Mouse (Mus musculus) neural tube, embryonic 12.5 days (tissue): Measurements from ENCODE around the gene Cacna2d1. TPM values are rescaled to one million over a fixed set of nuclear protein-coding genes. Genes with fewer than 3 reads are reported as not detected.

Source experiments
- ATAC-seq: fragments of 200-750 bp; cut with Nextera tagmentation; 2 replicates; pipeline ENCODE4 v1.8.0; 2017; ENCODE audit warnings: low read depth, mild to moderate bottlenecking, moderate TSS enrichment, moderate library complexity; ENCODE audit not compliant: low FRiP score
- H3K27ac ChIP-seq: fragments of 300-500 bp; sonication (generic); 2 replicates; pipeline ENCODE4 v1.5.1; 2016
- H3K27me3 ChIP-seq: fragments of 300-500 bp; sonication (generic); replicated peaks from 2 replicates; pipeline ENCODE4 v1.6.1; 2016; ENCODE audit warnings: mild to moderate bottlenecking
- H3K36me3 ChIP-seq: fragments of 300-500 bp; sonication (generic); 2 replicates; pipeline ENCODE4 v1.6.1; 2016; ENCODE audit warnings: mild to moderate bottlenecking
- H3K4me1 ChIP-seq: fragments of 300-500 bp; sonication (generic); 2 replicates; pipeline ENCODE4 v1.6.1; 2016
- H3K4me2 ChIP-seq: fragments of 300-500 bp; sonication (generic); replicated peaks from 2 replicates; pipeline ENCODE4 v1.6.1; 2016; ENCODE audit warnings: mild to moderate bottlenecking
- H3K4me3 ChIP-seq: fragments of 300-500 bp; sonication (generic); 2 replicates; pipeline ENCODE4 v1.5.1; 2016
- H3K9ac ChIP-seq: fragments of 300-500 bp; sonication (generic); 2 replicates; pipeline ENCODE4 v1.6.1; 2016; ENCODE audit warnings: mild to moderate bottlenecking
- H3K9me3 ChIP-seq: fragments of 300-500 bp; sonication (generic); 2 replicates; pipeline ENCODE4 v1.6.1; 2016; ENCODE audit warnings: mild to moderate bottlenecking
- WGBS: fragments of 180-500 bp; shearing (Covaris S2); methylation state at CpG from one replicate; pipeline ENCODE4 v1.1.7; 2016; 5-methylcytosine and 5-hydroxymethylcytosine counted together
- polyA plus RNA-seq: library from polyadenylated mRNA; unstranded; fragments of >200 nt; fragmentation: Nextera tagmentation; extraction: Ambion mirVana; gene quantifications from 2 replicates; pipeline ENCODE4 v1.2.1, GENCODE M21; 2016

Gene Cacna2d1
- polyA plus RNA-seq: 36.2 and 37.4 TPM in 2 replicates

- Histone ChIP-seq H3K4me3 (peak within 1 kb of the TSS; percentile 58), H3K4me2 (peak within 1 kb of the TSS; percentile 80), H3K4me1 (peaks cover 12% of the 10 kb centered on the region), H3K36me3 (no peaks in the 10 kb centered on the region), H3K9me3 (no peaks in the 10 kb centered on the region), H3K27me3 (peaks cover 53% of the 10 kb centered on the region), H3K9ac (peak within 1 kb of the TSS; percentile 82), H3K27ac (peak within 1 kb of the TSS; percentile 80)
- WGBS: under 1% methylated on average over 113 of the region's 120 CpGs
- peak; percentile 81 for ATAC-seq
These were observed at the start of gene Cacna2d1 for GRCm38 (mm10) chr5:15934376-15935233. TSS of gene Cacna2d1 (plus strand) at chr5:15934691.

GRCm38 (mm10) chr5:15895098-15895497, 39.4 kb upstream of the Cacna2d1 start:
- H3K9ac ChIP-seq: no peak overlapping the region
- no peaks in the 10 kb centered on the region for H3K9me3 ChIP-seq
- no peak overlapping the region for H3K4me3 ChIP-seq
- H3K4me1 ChIP-seq: no peaks in the 10 kb centered on the region
- H3K36me3 ChIP-seq: no peaks in the 10 kb centered on the region
- no peak overlapping the region for H3K4me2 ChIP-seq
- 69% methylated on average over 2 of the region's 2 CpGs for WGBS
- no peak for ATAC-seq
- no peaks in the 10 kb centered on the region for H3K27me3 ChIP-seq
- no peak overlapping the region for H3K27ac ChIP-seq

DNA sequence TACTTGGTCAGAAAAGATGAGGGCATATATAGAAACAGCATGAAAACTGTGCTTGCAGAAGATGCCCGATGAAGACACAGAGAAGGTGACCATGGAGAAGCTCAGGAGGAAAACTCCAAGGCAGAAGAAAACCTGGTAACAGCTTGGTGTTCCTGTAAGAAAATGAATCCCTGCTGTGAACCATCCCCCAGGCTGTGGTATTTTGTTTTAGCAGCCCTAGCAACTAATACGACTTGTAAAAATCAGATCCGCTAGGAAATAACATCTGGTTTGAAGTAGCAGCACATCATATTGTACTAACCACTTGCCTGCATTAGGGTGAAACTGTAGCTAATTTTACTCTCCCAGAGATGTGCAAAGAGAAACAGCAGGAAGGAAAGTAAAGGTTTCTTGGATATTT, 37.8 kb upstream of the Cacna2d1 start:
- H3K9ac ChIP-seq: no peak overlapping the region
- ATAC-seq: no peak
- no peaks in the 10 kb centered on the region for H3K9me3 ChIP-seq
- no peak overlapping the region for H3K4me3 ChIP-seq
- no peak overlapping the region for H3K4me2 ChIP-seq
- no peaks in the 10 kb centered on the region for H3K36me3 ChIP-seq
- H3K4me1 ChIP-seq: no peaks in the 10 kb centered on the region
- no peaks in the 10 kb centered on the region for H3K27me3 ChIP-seq
- 84% methylated on average over 3 of the region's 3 CpGs for WGBS
- no peak overlapping the region for H3K27ac ChIP-seq

DNA sequence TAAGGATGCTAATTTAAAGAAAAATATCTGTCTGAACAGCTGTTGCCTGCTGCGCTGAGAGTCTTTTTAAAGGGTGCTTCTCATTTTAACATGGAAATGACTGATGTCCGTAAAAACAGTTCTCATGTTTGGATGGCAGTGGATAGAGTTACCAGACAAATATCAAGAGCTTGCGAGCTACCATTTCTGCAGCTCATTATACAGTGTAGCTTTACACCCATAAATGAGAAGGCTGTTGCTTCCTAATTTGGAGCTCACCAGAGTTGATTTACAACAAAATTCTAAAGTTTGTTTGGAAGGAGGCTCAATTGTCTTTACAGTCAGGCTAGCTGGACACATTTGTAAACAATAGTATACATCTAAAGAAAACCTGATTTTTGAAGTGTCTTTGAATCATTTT, 28.0 kb upstream of the Cacna2d1 start:
- H3K4me2 ChIP-seq: no peak overlapping the region
- no peaks in the 10 kb centered on the region for H3K4me1 ChIP-seq
- 75% methylated on average over 3 of the region's 3 CpGs for WGBS
- ATAC-seq: no peak
- H3K9me3 ChIP-seq: no peaks in the 10 kb centered on the region
- no peaks in the 10 kb centered on the region for H3K27me3 ChIP-seq
- H3K36me3 ChIP-seq: no peaks in the 10 kb centered on the region
- H3K27ac ChIP-seq: no peak overlapping the region
- H3K9ac ChIP-seq: no peak overlapping the region
- H3K4me3 ChIP-seq: no peak overlapping the region

GRCm38 (mm10) chr5:15914931-15915330, 19.6 kb upstream of the Cacna2d1 start:
- Histone ChIP-seq H3K9me3 (no peaks in the 10 kb centered on the region), H3K4me2 (no peak overlapping the region), H3K4me3 (no peak overlapping the region), H3K9ac (no peak overlapping the region), H3K4me1 (no peaks in the 10 kb centered on the region), H3K27me3 (no peaks in the 10 kb centered on the region), H3K36me3 (no peaks in the 10 kb centered on the region), H3K27ac (no peak overlapping the region)
- no peak for ATAC-seq
- 68% methylated on average over 1 of the region's 1 CpGs for WGBS

DNA sequence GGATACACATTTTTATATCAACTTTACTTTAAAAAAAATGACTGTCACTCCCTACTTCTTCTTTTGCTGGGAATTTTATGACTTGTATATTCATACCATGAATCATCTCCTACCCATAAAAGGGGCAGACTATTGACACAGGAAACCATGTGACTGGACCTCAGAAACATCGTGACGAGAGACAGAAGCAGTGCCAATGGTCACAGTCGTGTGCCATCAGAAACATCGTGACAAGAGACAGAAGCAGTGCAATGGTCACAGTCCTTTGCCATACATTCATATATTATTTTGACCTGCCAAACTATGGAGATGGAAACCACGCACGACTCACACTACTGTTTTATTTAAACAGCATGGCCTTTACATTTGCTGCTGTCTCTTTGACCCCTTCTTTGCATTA, 6.0 kb upstream of the Cacna2d1 start:
- Histone ChIP-seq H3K4me1 (peaks cover 2% of the 10 kb centered on the region; the same call in 1 of the 2 replicates), H3K4me3 (no peak overlapping the region)

GRCm38 (mm10) chr5:15933017-15933416, 1.5 kb upstream of the Cacna2d1 start:
- H3K27me3 ChIP-seq: peaks cover 57% of the 10 kb centered on the region
- no peaks in the 10 kb centered on the region for H3K36me3 ChIP-seq
- no peak overlapping the region for H3K27ac ChIP-seq
- H3K4me1 ChIP-seq: peaks cover 12% of the 10 kb centered on the region
- WGBS: 5% methylated on average over 6 of the region's 6 CpGs
- no peak for ATAC-seq
- no peaks in the 10 kb centered on the region for H3K9me3 ChIP-seq
- H3K9ac ChIP-seq: no peak overlapping the region
- no peak overlapping the region for H3K4me3 ChIP-seq
- 0 out of 2 replicates have a peak overlapping the region, but pooled peaks have one; percentile 20 for H3K4me2 ChIP-seq

More for the DNA sequence above, 6.0 kb upstream of the Cacna2d1 start:
- Histone ChIP-seq H3K4me2 (no peak overlapping the region), H3K27ac (no peak overlapping the region), H3K9me3 (no peaks in the 10 kb centered on the region), H3K36me3 (no peaks in the 10 kb centered on the region), H3K27me3 (peaks cover 37% of the 10 kb centered on the region), H3K9ac (no peak overlapping the region)
- 38% methylated on average over 6 of the region's 6 CpGs for WGBS
- no peak for ATAC-seq

- H3K4me2 ChIP-seq: peak overlapping the region; percentile 80
- peaks cover 12% of the 10 kb centered on the region for H3K4me1 ChIP-seq
- ATAC-seq: peak; percentile 31
- no peaks in the 10 kb centered on the region for H3K36me3 ChIP-seq
- H3K27me3 ChIP-seq: peaks cover 53% of the 10 kb centered on the region
- H3K4me3 ChIP-seq: peak overlapping the region; percentile 58
- H3K9ac ChIP-seq: peak overlapping the region; percentile 82
- 2% methylated on average over 17 of the region's 17 CpGs for WGBS
- no peaks in the 10 kb centered on the region for H3K9me3 ChIP-seq
- peak overlapping the region; percentile 80 for H3K27ac ChIP-seq
These were observed 713 bp upstream of the Cacna2d1 start for GRCm38 (mm10) chr5:15933581-15934375.

- Histone ChIP-seq H3K27ac (peak overlapping the region; percentile 80), H3K4me3 (peak overlapping the region; percentile 58), H3K4me2 (peak overlapping the region; percentile 80), H3K4me1 (peaks cover 12% of the 10 kb centered on the region), H3K9ac (peak overlapping the region; percentile 82), H3K9me3 (no peaks in the 10 kb centered on the region), H3K36me3 (no peaks in the 10 kb centered on the region), H3K27me3 (peaks cover 50% of the 10 kb centered on the region)
- 0 out of 2 replicates have a peak, but pooled peaks have one; percentile 2 for ATAC-seq
- WGBS: under 1% methylated on average over 27 of the region's 27 CpGs
These were observed 790 bp downstream of the Cacna2d1 start for GRCm38 (mm10) chr5:15935234-15935728.

- Histone ChIP-seq H3K36me3 (no peaks in the 10 kb centered on the region), H3K9ac (peak overlapping the region; percentile 82; the same call in 1 of the 2 replicates), H3K9me3 (no peaks in the 10 kb centered on the region), H3K27ac (0 out of 2 replicates have a peak overlapping the region, but pooled peaks have one; percentile 37), H3K27me3 (peaks cover 44% of the 10 kb centered on the region), H3K4me3 (peak overlapping the region; percentile 58), H3K4me1 (peaks cover 12% of the 10 kb centered on the region), H3K4me2 (peak overlapping the region; percentile 80)
- no peak for ATAC-seq
- WGBS: 22% methylated on average over 14 of the region's 14 CpGs
These were observed 1.6 kb downstream of the Cacna2d1 start for GRCm38 (mm10) chr5:15935831-15936710.

DNA sequence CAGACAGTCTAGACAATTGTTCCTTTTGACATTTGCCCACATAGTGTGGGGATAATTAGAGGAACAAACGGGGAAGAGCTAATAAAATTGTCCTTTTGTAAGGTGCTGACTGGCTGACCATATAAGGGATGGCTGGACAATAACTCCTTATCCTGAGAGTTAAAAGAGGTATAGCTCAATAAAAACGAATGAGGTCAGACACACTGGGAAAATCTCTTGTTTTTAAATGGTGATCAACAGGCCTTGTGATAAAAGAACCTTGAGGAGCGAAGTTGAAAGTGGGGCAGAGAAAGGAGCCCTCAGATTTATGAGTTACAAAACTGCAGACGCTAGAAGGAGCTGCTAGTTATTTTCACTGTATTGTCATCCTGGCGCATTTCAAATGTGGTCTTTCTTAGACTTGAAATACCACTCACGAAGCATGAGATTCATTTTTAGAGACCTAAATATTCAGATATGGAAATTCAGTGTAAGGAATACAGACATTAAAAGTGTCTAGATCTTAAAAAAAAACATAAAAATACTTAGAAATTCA, 6.8 kb downstream of the Cacna2d1 start:
- H3K4me3 ChIP-seq: no peak overlapping the region
- H3K9ac ChIP-seq: no peak overlapping the region
- 10% methylated on average over 6 of the region's 6 CpGs for WGBS
- H3K27me3 ChIP-seq: peaks cover 15% of the 10 kb centered on the region
- no peak for ATAC-seq
- no peaks in the 10 kb centered on the region for H3K4me1 ChIP-seq
- H3K4me2 ChIP-seq: no peak overlapping the region
- H3K9me3 ChIP-seq: no peaks in the 10 kb centered on the region
- H3K36me3 ChIP-seq: no peaks in the 10 kb centered on the region
- no peak overlapping the region for H3K27ac ChIP-seq
